Mouse (Mus musculus): ENCODE measurements around the gene Nav2. TPM values are rescaled to one million over a fixed set of nuclear protein-coding genes. Genes with fewer than 3 reads are reported as not detected.
A peak's percentile ranks its signal among the peaks of the same experiment; 100 is the strongest.

Gene Nav2
- polyA plus RNA-seq, 1 experiment: 48.9 TPM

GRCm38 (mm10) chr7:49139762-49140161, 231.2 kb downstream of the Nav2 start:
- DNase-seq (ENCODE audit: extremely low spot score in 1 of 2, low spot score in 1 of 2): no peak

GRCm38 (mm10) chr7:49143966-49144365, 235.4 kb downstream of the Nav2 start:
- no peak for DNase-seq (ENCODE audit: extremely low spot score in 1 of 2, low spot score in 1 of 2)

GRCm38 (mm10) chr7:49145749-49146670, 237.5 kb downstream of the Nav2 start:
- peak; percentile 44 to 78 for DNase-seq (ENCODE audit: extremely low spot score in 1 of 2, low spot score in 1 of 2)

GRCm38 (mm10) chr7:49152297-49152696, 243.8 kb downstream of the Nav2 start:
- peak; percentile 61 to 67 for DNase-seq (ENCODE audit: extremely low spot score in 1 of 2, low spot score in 1 of 2)

- DNase-seq (ENCODE audit: extremely low spot score in 1 of 2, low spot score in 1 of 2): peak in 1 of 2 experiments; percentile 35
Observed at GRCm38 (mm10) chr7:49152713-49153112, 244.2 kb downstream of the Nav2 start.

GRCm38 (mm10) chr7:49158641-49159381, 250.3 kb downstream of the Nav2 start:
- DNase-seq (ENCODE audit: extremely low spot score in 1 of 2, low spot score in 1 of 2): no peak

- DNase-seq (ENCODE audit: extremely low spot score in 1 of 2, low spot score in 1 of 2): no peak
Observed at GRCm38 (mm10) chr7:49159646-49160555, 251.4 kb downstream of the Nav2 start.

GRCm38 (mm10) chr7:49162079-49162478, 253.6 kb downstream of the Nav2 start:
- DNase-seq (ENCODE audit: extremely low spot score in 1 of 2, low spot score in 1 of 2): no peak

GRCm38 (mm10) chr7:49163789-49164188, 255.3 kb downstream of the Nav2 start:
- DNase-seq (ENCODE audit: extremely low spot score in 1 of 2, low spot score in 1 of 2): no peak

GRCm38 (mm10) chr7:49164868-49165267, 256.4 kb downstream of the Nav2 start:
- DNase-seq (ENCODE audit: extremely low spot score in 1 of 2, low spot score in 1 of 2): no peak

- no peak for DNase-seq (ENCODE audit: extremely low spot score in 1 of 2, low spot score in 1 of 2)
Observed at GRCm38 (mm10) chr7:49172926-49173325, 264.4 kb downstream of the Nav2 start.

GRCm38 (mm10) chr7:49175784-49176409, 267.4 kb downstream of the Nav2 start:
- no peak for DNase-seq (ENCODE audit: extremely low spot score in 1 of 2, low spot score in 1 of 2)

GRCm38 (mm10) chr7:49176590-49177201, 268.2 kb downstream of the Nav2 start:
- DNase-seq (ENCODE audit: extremely low spot score in 1 of 2, low spot score in 1 of 2): no peak

- DNase-seq (ENCODE audit: extremely low spot score in 1 of 2, low spot score in 1 of 2): no peak
Observed at GRCm38 (mm10) chr7:49178217-49178616, 269.7 kb downstream of the Nav2 start.

GRCm38 (mm10) chr7:49181010-49181409, 272.5 kb downstream of the Nav2 start:
- no peak for DNase-seq (ENCODE audit: extremely low spot score in 1 of 2, low spot score in 1 of 2)

GRCm38 (mm10) chr7:49182427-49182826, 273.9 kb downstream of the Nav2 start:
- DNase-seq (ENCODE audit: extremely low spot score in 1 of 2, low spot score in 1 of 2): no peak

GRCm38 (mm10) chr7:49183696-49184095, 275.2 kb downstream of the Nav2 start:
- DNase-seq (ENCODE audit: extremely low spot score in 1 of 2, low spot score in 1 of 2): no peak

- DNase-seq (ENCODE audit: extremely low spot score in 1 of 2, low spot score in 1 of 2): no peak
Observed at GRCm38 (mm10) chr7:49185991-49186390, 277.5 kb downstream of the Nav2 start.

- peak in 1 of 2 experiments; percentile 63 for DNase-seq (ENCODE audit: extremely low spot score in 1 of 2, low spot score in 1 of 2)
Observed at GRCm38 (mm10) chr7:49189364-49189763, 280.8 kb downstream of the Nav2 start.

Data from frontal cortex, adult 2 months (tissue).